Mouse (Mus musculus) duodenum, adult 2 months (tissue): ENCODE data around the gene Aup1. TPM values are rescaled to one million over a fixed set of nuclear protein-coding genes. Genes with fewer than 3 reads are reported as not detected.

Experiments
- polyA plus RNA-seq: library from polyadenylated mRNA; depleted of rRNA; stranded (reverse); fragments of >200 nt; gene quantifications from 2 replicates; pipeline ENCODE4 v1.2.3, GENCODE M21; 2012; ENCODE audit warnings: low replicate concordance; rRNA removed

Gene Aup1
- 823 and 950 TPM in 2 replicates for polyA plus RNA-seq

DNA sequence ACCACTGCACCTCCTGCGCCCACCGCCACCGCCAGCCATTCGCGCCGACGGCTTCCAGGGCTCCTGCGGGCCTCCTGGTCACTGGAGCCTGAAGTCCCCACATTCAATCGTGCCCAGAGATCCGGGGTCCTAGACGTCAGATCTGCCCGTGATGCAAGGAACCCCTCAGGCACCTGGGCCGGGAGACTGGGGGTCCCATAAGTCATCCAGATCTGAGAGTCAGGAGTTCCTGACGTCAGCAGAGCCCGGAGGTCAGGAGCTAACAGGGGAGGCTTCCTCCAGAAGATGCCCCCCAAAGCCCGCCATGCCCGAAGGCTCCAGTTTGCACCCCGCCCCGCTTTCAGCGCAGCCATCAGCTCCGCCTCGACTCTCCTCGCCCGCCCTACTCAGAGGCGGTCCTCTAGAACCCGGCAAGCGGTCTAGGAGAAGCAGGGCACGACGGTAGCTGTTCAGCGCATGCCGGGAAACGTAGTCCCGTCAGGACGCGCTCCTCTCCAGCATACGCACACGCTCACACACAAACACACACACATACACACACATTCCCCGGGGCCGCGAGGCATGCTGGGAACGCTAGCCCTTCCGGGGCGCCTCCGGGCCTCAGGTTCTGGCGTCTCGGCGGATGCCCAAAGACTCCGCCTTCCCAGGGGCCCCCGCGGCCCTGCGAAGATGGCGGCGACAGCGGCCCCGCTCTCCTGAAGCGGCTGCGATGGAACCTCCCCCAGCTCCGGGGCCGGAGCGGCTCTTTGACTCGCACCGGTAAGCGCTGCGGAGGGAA is at the start of gene Aup1:
Gene Aup1, plus strand, starts transcription at position 448 of the 778 bp plus-strand sequence.

GRCm38 (mm10) chr6:83033249-83034185 is 20.8 kb upstream of the Aup1 start, which contains the start of the genes Dok1 and Loxl3:
Gene Dok1, minus strand, starts transcription at chr6:83033471.
Gene Loxl3, plus strand, starts transcription at chr6:83034173.

GRCm38 (mm10) chr6:83054871-83055431 is 630 bp downstream of the Aup1 start, which contains the start of gene Htra2:
Gene Htra2, minus strand, starts transcription at chr6:83055273.

DNA sequence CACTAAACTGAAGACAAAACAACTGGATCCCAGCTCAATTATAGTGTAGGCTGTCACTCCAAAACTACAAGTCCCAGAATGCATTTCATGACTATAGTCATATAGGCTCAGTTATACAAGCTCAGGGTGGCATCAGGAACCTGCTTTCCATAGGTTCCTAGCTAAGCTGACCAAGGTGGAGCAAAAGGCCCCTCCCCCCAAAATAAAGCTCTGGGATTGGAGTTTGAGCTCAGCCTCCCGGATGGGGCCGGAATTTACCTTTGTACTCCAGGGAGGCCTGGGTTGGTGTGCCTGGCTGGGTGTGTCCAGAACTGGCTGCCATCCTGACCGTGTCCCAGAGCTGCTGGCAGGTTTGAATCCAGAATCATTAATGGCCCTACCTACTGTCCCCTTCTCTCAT is 3.5 kb downstream of the Aup1 start, which contains the start of gene Dqx1:
Gene Dqx1, plus strand, starts transcription at position 55 of the 400 bp plus-strand sequence.

DNA sequence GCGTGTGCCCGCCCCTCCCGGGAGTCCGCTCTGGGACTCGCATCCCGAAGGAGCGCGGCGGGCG is 15.8 kb downstream of the Aup1 start, which contains the start of gene Tlx2:
Gene Tlx2, minus strand, starts transcription at position 47 of the 64 bp plus-strand sequence.

GRCm38 (mm10) chr6:83077630-83078323 is 23.5 kb downstream of the Aup1 start, which contains the start of gene Pcgf1:
Gene Pcgf1, plus strand, starts transcription at chr6:83077869.

DNA sequence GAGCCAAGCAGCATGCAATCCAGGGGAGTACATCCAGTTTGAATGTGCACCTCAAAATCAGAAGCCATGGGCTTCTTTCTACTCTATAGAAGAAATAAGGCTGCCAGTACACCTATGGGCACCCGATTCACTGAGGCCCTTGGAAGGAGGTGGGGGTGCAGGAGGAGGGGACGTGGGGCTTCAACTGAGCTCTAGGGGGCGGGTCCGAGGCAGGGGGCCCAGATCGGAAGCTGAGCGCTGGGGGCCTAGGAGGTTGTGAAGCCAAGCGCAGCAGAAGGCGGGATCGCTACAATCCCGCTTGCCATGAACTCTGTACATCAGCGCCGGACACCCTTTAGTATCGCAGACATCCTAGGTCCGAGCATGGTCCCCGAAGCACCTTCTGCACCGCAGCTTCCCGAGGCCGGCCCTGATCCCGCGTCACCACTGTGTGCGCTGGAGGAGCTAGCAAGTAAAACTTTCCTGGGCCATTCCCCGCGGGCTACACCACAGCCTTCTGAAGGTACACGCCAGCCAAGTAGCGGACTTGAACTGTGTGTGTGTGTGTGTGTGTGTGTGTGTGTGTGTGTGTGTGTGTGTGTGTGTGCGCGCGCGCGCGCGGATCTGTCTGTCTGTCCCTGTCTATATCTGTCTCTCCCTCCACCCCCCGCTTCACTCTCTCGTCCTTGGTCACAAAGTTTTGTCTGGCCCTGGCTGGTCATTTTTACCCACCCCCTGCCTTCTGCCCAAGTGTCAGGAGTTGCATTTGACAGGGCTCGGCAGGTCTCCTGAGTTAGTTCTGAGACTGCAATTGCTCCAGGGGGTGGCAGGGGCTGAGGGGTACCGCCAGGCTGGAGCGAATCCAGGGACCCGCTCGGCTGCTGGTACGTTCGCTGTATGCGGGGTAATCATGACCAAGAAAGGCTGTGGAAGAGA is 32.1 kb downstream of the Aup1 start, which contains the start of gene Lbx2:
Gene Lbx2, plus strand, starts transcription at position 247 of the 915 bp plus-strand sequence.

GRCm38 (mm10) chr6:83101316-83101687 is 47.0 kb downstream of the Aup1 start, which contains the start of the genes Ccdc142 and Gm42688:
Gene Ccdc142, plus strand, starts transcription at chr6:83101601.
Gene Gm42688, plus strand, starts transcription at chr6:83101617.

Other genes with a start within 250 kb of the Aup1 start
- gene Sema4f, start 114.8 kb upstream of the Aup1 start, polyA plus RNA-seq = 0.37 and 0.41 TPM in 2 replicates
- gene M1ap, start 107.6 kb upstream of the Aup1 start, polyA plus RNA-seq = 0.46 TPM in 1 of 2 replicates, not detected in the other
- gene Dok1, start 21.1 kb upstream of the Aup1 start, polyA plus RNA-seq = 5.2 and 5.9 TPM in 2 replicates
- gene Loxl3, start 20.3 kb upstream of the Aup1 start, polyA plus RNA-seq = 0.98 and 1.3 TPM in 2 replicates
- gene Htra2, start 752 bp downstream of the Aup1 start, polyA plus RNA-seq = 24.9 and 33.2 TPM in 2 replicates
- gene Dqx1, start 3.3 kb downstream of the Aup1 start, polyA plus RNA-seq = 38.3 and 46.4 TPM in 2 replicates
- 6.0 and 9.6 TPM in 2 replicates for gene Tlx2, start 15.8 kb downstream of the Aup1 start, polyA plus RNA-seq
- 6.3 and 8.7 TPM in 2 replicates for gene Pcgf1, start 23.3 kb downstream of the Aup1 start, polyA plus RNA-seq
- 1.1 and 1.3 TPM in 2 replicates for gene Lbx2, start 31.8 kb downstream of the Aup1 start, polyA plus RNA-seq
- 10.7 and 21.4 TPM in 2 replicates for gene Ccdc142, start 47.1 kb downstream of the Aup1 start, polyA plus RNA-seq
- 5.3 and 7.2 TPM in 2 replicates for gene Gm42688, start 47.1 kb downstream of the Aup1 start, polyA plus RNA-seq
- gene Mrpl53, start 54.5 kb downstream of the Aup1 start, polyA plus RNA-seq = 55.7 and 58.1 TPM in 2 replicates
- 51.8 and 63.1 TPM in 2 replicates for gene Mogs, start 61.0 kb downstream of the Aup1 start, polyA plus RNA-seq
- 246 and 297 TPM in 2 replicates for gene Wbp1, start 67.0 kb downstream of the Aup1 start, polyA plus RNA-seq
- 48.4 and 118 TPM in 2 replicates for gene Ino80b, start 70.9 kb downstream of the Aup1 start, polyA plus RNA-seq
- gene Rtkn, start 80.9 kb downstream of the Aup1 start, polyA plus RNA-seq = 115 and 204 TPM in 2 replicates
- 1.0 and 1.3 TPM in 2 replicates for gene Wdr54, start 101.9 kb downstream of the Aup1 start, polyA plus RNA-seq
- gene 1700003E16Rik, start 101.9 kb downstream of the Aup1 start, polyA plus RNA-seq = 0.15 and 0.22 TPM in 2 replicates
- 119 and 175 TPM in 2 replicates for gene Dctn1, start 111.4 kb downstream of the Aup1 start, polyA plus RNA-seq
- 31.0 and 32.6 TPM in 2 replicates for gene Slc4a5, start 165.3 kb downstream of the Aup1 start, polyA plus RNA-seq